Mouse (Mus musculus): ENCODE results near the gene Rab39.

The Rab39 gene

GRCm38 (mm10) chr9:53705992-53706696 lies at the start of gene Rab39:
Gene Rab39 (minus strand): TSS chr9:53706232.
- DNase-seq (ENCODE audit: low spot score) = peak; percentile 64

GRCm38 (mm10) chr9:53754801-53755200 lies 48.8 kb upstream of the Rab39 start:
- no peak for DNase-seq (ENCODE audit: low spot score)

DNA sequence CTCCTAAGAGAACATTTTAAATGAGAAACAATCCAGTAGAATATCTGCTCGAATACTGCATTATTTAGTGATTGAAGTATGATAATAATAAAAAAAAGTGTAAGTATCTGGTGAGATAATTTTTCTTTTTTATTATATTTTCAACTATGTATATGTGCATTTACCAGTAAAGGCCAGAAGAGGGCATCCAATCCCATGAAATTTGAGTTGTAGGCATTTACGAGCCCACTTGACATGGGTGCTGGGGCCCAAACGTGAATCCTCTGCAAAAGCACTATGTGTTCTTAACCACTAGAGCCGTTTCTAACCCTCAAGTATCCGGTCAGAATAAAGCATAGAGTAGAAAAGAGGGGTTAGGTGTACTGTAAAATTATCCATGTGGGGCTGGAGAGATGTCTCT lies 44.9 kb upstream of the Rab39 start:
- DNase-seq (ENCODE audit: low spot score) = no peak

DNA sequence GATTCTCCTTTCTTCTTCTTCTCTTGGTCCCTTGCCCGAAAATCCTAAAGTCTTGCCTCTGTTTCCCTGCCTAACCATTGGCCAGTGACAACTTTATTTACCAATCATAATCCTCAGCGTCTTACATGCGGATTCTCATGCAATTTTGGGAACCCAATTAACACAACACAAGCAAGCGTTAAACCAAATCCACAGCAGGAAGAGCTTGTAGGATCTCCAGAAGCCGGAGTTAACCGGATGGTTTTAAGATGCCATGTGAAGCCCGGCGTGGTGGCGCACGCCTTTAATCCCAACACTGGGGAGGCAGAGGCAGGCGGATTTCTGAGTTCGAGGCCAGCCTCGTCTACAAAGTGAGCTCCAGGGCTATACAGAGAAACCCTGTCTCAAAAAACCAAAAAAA lies 44.4 kb upstream of the Rab39 start:
- DNase-seq (ENCODE audit: low spot score) = no peak

DNA sequence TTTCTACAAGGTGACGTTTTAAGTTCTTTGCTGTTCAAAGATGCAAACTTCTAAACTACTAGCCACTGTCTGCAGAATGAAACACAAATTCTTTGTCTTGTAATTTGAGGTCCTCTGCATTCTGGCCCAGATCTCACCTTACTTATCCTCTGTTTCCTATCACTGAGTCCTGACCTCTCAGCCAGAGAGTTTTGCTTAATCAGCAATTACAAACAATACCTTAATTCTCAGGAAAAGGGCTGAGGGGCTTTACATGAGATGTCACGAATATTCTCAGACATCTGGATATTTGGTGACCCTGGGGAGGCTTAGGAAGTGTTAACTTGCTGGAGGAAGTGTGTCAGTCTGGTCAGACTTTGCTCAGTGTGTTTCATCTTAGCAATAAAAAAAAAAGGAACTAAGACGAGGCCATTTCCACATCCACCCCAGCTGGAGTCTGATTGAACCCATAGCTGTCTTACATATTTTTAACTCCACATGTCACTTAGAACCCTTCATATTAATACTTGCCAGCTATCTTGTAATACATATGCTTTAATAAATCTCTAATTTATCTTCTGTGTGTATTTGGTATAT lies 34.9 kb upstream of the Rab39 start:
- DNase-seq (ENCODE audit: low spot score) = no peak

- no peak for DNase-seq (ENCODE audit: low spot score)
Measured at GRCm38 (mm10) chr9:53705491-53705991, 491 bp downstream of the Rab39 start.

DNA sequence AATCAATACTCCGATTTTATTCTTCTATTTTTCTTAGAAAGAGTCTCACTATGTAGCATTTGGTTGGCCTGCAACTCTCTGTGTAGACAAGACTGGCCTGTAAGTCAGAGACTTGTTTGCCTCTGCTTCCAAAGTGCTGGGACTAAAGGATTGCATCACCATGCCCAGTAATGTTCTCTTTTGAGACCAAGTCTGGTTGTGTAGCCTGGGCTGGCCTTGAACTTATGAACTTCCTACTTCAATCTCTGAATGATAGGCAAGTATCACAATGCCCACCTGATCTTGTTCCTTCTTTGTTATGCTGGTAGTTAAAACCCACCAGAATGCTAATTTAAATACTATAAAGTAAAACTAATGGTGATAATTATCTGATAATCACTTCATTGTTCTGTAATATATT lies 3.0 kb downstream of the Rab39 start:
- no peak for DNase-seq (ENCODE audit: low spot score)

DNA sequence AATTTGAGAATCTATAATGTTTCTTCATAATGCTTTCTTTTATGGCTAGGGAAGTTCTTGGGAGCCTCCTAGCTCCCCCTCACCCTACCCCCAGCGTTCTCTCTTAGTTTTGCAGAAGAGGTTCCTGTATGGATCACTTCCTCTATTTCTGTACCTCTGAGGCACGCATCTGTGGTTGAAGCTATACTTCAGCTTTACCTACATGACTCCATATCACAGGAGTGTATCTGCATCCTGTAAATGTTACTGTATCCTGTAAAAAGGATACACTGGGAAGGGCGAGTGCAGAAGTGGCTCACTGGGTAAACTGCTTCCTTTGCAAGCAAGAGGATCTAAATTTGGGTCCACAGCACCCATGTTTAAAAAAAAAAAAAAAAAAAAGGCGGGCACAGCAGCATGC lies 5.5 kb downstream of the Rab39 start:
- no peak for DNase-seq (ENCODE audit: low spot score)

DNA sequence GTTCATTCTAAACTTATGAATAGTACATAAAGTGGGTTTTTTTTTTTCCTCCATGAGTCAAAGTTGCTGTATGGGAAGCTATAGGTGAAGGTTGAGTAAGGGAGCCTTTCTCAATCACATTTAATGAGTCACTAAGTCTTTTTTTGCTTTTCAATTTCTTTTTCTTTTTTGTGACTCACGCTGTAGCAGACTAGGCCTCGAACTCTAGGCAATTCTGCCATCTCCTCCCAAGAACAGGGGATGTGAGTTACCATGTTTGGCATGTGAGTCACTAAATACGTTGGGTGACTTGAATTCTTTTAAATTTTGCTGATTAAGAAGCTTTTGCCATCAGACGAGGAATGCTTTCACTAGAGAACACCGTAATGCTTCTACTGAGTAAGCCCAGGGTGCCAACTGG lies 10.2 kb downstream of the Rab39 start:
- no peak for DNase-seq (ENCODE audit: low spot score)

GRCm38 (mm10) chr9:53693718-53694117 lies 12.3 kb downstream of the Rab39 start:
- no peak for DNase-seq (ENCODE audit: low spot score)

- DNase-seq (ENCODE audit: low spot score) = no peak
Measured at GRCm38 (mm10) chr9:53691745-53692670, 14.0 kb downstream of the Rab39 start.

DNA sequence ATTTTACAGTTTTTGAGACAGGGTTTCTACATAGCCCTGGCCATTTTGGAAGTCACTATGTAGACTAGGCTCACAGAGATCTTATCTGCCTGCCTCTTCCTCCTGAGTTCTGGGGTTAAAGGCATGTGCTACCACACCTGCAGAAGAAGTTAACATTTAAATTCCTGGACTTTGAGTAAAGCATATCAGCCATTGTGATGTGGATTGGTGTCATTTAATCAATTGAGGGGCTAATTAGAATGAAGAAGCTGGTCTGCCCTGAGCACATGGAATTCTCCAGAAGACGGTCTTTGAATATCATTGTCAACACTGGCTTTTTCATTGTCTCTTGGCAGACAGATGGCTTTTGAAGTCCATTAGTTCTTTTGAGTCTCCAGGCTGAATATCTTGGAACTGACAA lies 25.2 kb downstream of the Rab39 start:
- DNase-seq (ENCODE audit: low spot score) = no peak

GRCm38 (mm10) chr9:53676921-53677320 lies 29.1 kb downstream of the Rab39 start:
- no peak for DNase-seq (ENCODE audit: low spot score)

GRCm38 (mm10) chr9:53673571-53673970 lies 32.5 kb downstream of the Rab39 start:
- DNase-seq (ENCODE audit: low spot score) = peak; percentile 80

GRCm38 (mm10) chr9:53669680-53670219 lies 36.3 kb downstream of the Rab39 start, which contains the start of gene Cul5:
Gene Cul5 (minus strand): TSS chr9:53670014.
- peak; percentile 71 for DNase-seq (ENCODE audit: low spot score)

GRCm38 (mm10) chr9:53667020-53667669 lies 38.9 kb downstream of the Rab39 start:
- peak; percentile 89 for DNase-seq (ENCODE audit: low spot score)

DNA sequence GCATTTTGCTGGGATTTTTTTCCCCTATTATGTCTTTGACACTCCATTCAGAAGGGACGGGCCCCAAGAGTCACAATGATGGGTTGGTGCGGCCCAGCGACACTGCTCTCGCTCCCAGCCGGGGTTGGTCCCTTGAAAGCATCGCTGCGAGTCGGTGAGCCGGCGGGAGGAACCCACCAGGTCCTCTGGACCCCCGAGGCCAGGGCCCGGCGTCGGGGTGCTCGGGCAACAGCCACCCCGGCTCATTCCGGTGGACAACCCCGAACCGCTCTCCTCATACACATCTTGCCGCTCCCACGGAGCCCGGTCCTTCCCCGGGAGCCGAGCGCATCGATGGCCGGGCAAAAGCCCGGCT lies 39.4 kb downstream of the Rab39 start:
- no peak for DNase-seq (ENCODE audit: low spot score)

DNA sequence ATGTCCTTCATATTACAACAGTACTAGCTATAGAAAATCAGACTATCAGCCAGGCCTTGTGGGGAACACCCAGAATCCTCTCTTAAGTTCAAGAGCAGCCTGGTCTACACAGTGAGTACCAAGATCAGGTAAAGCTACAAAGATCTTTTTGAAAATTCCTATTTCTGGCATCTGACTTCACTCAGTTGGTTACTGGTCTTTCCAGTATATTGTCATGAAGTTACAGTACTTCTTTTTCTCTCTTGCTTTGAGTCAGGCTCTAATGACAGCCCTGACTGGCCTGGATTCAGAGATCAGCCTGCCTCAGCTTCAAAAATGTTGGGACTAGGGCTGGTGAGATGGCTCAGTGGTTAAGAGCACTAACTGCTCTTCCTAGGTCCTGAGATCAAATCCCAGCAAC lies 40.6 kb downstream of the Rab39 start:
- DNase-seq (ENCODE audit: low spot score) = no peak

DNA sequence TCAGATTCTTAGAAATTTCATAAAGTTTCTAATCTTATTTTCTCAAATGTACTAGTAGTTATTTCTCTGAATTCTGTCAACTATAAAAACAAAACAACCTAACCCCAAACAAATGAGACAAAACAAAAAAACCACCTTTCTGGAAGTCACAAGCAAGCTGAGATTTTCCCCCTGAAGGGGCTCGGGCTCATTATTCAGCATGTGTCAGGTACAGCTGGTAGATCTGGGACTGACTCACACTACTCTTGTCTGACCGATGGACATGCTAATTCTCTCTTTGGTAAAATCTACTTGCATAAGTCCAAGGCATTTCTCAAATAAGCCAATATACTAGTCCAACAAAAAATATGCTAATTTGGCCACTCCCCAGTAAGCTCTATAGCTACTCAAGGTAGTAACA lies 41.2 kb downstream of the Rab39 start:
- no peak for DNase-seq (ENCODE audit: low spot score)

DNA sequence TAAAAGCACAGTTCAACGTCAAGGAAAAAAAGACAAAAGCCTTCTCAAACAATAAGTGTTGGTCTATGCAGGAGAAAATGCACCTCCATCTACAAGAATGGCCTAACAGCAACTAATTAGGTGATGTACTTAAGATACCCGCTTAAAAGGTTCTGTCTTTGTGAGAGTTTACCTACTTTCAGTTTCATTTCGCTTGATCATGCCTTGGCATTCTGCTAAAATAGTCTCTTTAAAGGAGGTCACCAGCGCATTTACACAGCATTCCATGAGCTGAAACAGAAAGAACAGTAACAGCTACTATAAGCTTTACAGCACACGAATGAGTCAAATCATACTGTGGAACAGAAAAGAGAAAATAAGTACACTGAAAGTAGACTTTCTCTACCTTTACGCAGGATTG lies 71.2 kb downstream of the Rab39 start:
- DNase-seq (ENCODE audit: low spot score) = no peak

Data from c-Kit-positive CD71-positive TER-119-positive erythroid progenitor cells, embryonic 14.5 days (primary cell).